Mouse (Mus musculus): ENCODE data around the gene Gart.

Gene Gart

DNA sequence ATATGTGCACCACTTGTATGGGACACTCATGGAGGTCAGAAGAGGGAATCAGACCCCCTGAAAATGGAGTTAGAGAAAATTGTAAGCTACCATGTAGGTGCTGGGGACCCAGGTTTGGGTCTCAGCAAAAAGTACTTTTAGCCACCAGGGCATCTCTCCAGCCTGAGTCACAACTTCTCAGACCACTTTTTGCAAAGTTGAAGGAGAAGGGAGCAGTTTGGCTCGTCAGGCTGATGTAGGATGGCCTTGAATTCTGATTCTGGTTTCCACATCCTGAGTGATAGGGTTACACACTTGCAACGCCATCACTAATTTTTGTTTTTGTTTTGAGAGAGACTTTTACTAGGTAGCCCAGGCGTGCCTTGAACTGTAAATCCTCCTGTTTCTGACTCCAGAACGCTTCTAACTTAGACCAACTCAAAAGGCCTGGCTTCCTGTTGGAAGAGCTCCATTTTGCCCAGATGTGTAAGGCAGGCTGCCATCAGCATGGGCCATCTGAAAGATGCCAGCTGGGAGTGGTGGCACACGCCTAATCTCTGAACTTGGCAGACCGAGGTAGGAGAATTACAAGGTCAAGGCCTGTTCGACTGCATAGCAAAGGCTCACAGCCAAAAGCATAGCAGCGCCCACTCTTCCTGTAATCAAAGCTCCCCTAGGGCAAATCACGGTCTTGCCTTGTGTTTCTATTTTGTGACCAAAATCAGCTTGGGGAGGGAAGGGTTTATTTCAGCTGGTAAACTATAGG is 37.1 kb downstream of the Gart start:
- DNase-seq (ENCODE audit: low read depth, low spot score): no peak

- DNase-seq (ENCODE audit: low read depth, low spot score): no peak
Measured at GRCm38 (mm10) chr16:91606958-91607357, 39.8 kb downstream of the Gart start.

DNA sequence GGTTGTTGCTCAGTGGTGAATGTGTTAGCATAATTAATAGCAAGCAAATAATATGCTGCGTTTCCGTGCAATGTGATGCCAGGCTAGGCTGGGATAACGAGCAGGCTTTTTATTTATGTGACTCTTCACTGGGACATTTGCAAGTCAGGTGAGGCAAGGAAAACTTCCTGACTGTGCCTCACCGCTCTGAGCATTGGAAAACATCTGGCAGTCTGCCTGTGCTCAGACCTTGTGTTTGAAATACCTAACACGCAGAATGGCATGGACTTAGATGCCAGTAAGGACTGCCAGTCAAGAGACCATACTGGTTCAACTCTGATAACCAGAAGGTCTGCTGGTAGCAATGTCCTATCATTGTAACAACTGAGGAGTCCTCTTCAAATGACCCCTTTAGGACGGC is 41.6 kb downstream of the Gart start:
- DNase-seq (ENCODE audit: low read depth, low spot score): no peak

GRCm38 (mm10) chr16:91601693-91602092 is 45.1 kb downstream of the Gart start:
- DNase-seq (ENCODE audit: low read depth, low spot score): no peak

- DNase-seq (ENCODE audit: low read depth, low spot score): no peak
Measured at GRCm38 (mm10) chr16:91601081-91601480, 45.7 kb downstream of the Gart start.

DNA sequence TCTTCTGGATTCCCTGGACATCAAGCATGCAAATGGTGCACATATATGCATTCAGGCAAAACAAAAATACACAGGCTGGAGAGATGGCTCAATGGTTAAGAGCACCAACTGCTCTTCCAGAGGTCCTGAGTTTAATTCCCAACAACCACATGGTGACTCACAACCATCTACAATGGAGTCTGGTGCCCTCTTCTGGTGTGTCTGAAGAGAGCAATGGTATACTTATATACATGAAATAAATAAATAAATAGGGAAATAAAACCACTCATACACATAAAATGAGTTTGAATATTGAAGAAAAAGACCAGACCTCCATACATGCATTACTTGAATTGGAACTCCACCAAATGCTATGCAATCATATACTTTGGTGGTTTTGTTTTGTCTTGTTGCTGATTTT is 47.5 kb downstream of the Gart start:
- DNase-seq (ENCODE audit: low read depth, low spot score): no peak

DNA sequence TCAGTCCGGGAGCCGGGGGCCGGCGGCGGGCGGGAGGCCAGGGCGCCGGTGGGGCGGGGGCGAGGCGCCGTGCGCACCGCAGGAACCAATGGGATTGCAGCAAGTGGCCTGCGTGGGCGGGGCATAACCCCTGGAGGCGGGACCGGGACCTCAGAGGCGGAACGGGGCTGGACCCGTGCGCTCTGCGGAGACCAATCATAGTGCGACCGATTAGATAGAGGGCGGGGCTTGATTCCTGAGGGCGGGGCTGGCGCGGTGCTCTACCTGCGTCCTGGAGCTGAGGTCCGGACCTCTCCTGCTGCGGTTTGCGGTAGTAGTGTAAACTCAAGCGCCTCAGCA is 49.1 kb downstream of the Gart start, which contains the start of gene Tmem50b:
Gene Tmem50b (minus strand): TSS at position 129 of the 339 bp plus-strand sequence.
- peak; percentile 96 for DNase-seq (ENCODE audit: low read depth, low spot score)

DNA sequence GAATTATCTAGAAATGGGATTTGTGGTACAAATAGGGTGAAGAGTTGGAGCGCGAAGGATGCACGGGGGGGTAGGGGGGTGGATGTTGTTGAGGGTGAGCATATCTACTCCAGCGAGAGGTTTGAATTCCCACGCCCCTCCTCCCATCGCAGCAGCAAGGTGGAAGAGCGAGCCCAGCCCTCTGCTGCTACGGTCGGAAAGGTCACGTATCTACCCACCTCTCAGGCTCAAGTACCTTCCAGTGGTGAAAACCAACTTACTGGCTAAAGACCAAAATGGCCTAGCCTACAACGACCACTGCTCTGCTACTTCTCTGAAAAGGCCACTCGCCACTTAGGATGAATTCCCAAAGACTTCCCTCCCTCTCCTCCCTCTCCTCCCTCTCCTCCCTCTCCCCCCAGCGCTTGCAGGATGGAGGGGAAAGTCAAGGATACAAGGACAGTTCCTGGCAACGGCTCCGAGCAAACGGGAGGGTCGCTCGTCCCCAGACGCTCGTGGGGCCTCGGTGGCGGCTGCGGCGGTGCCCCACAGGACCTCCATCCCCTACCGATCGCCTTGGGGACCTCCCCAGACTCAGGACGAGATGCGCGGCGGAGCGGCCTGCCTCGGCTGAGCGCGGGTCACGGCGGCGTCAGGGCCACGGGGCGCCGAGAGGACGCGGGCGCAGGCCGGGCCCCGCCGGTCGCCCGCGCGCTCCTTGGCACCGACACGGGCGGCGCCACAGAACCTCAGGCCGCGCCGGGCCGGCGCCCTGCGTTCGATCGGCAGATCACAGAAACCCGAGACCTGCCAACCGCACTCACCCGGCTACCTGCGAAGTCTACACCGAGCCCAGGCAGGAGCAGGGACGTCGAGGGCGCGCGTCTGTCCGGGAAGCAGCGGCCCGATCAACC is 49.7 kb downstream of the Gart start:
- no peak for DNase-seq (ENCODE audit: low read depth, low spot score)

- DNase-seq (ENCODE audit: low read depth, low spot score): no peak
Measured at GRCm38 (mm10) chr16:91596397-91596778, 50.4 kb downstream of the Gart start.

GRCm38 (mm10) chr16:91595076-91595475 is 51.7 kb downstream of the Gart start:
- peak; percentile 46 for DNase-seq (ENCODE audit: low read depth, low spot score)

DNA sequence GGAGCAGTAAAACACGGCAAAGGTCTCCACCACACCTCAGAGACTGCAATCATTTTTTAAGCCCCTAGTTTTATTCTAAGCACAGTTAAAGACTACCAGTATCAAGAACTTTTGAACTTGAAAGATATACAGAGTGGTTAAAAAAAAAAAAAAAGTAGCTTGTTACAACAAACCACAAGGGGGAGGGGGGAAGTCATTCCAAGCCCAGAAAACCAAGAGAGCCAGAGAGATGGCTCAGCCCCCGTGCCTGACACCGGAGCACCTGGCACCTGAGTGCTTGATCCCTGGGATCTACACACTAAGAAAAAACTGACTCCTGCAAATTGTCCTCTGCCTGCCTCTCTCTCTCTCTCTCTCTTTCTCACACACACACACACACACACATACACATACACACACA is 53.5 kb downstream of the Gart start:
- DNase-seq (ENCODE audit: low read depth, low spot score): no peak

GRCm38 (mm10) chr16:91592162-91592561 is 54.6 kb downstream of the Gart start:
- DNase-seq (ENCODE audit: low read depth, low spot score): no peak

GRCm38 (mm10) chr16:91588703-91589102 is 58.0 kb downstream of the Gart start:
- DNase-seq (ENCODE audit: low read depth, low spot score): no peak

DNA sequence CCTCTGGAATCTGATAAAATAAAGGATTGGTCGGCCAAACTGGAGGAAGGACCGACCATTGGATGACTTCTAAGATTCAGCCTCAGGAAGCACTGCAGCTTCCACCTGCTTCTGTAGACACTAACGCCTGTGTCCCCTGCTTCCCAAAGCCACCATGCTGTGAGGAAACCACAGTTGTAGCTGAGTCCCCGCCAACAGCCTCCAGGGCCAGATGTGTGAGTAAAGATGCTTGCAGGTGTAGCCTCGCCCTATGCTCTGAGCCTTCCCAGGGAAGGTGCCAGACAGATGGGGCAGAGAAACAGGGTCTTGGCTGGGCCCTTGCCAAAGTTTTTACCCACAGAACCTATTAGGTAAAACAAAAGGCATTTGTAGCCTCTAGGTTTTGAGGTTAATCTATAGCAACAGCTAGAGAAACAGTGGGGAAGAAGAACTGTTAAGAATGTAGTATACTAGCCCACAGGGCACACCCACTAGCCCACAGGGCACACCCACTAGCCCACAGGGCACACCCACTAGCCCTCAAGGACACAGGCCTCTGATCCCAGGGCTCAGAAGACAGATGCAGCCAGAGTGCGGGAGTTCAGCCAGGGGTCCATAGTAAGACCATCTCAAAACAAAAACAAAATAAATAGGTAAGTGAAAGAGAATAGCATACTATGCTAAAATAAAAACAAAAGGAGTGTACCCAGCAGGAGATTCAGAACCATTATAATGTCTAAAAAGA is 58.9 kb downstream of the Gart start:
- DNase-seq (ENCODE audit: low read depth, low spot score): no peak

DNA sequence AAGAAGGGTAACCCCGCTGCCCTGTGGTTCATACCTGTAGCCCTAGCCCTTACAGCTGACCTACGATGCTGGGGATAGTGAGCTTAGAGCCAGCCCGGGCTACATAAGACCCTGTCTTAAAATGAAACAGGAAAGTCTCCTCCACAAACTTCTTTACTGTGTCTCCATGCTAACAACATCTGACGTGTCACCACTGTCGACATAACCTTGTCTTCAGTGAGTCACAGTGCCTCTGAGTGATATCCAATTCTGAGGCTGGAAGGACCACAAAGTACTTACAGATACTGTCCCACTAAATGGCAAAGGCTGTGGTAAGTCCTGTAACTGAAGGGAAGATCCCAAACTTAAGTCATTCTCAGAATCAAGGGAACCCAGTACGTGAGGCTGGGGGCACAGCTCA is 60.5 kb downstream of the Gart start:
- DNase-seq (ENCODE audit: low read depth, low spot score): no peak

GRCm38 (mm10) chr16:91585617-91586016 is 61.1 kb downstream of the Gart start:
- no peak for DNase-seq (ENCODE audit: low read depth, low spot score)

GRCm38 (mm10) chr16:91582307-91582706 is 64.4 kb downstream of the Gart start:
- DNase-seq (ENCODE audit: low read depth, low spot score): no peak

- no peak for DNase-seq (ENCODE audit: low read depth, low spot score)
Measured at GRCm38 (mm10) chr16:91578980-91579720, 67.6 kb downstream of the Gart start.

DNA sequence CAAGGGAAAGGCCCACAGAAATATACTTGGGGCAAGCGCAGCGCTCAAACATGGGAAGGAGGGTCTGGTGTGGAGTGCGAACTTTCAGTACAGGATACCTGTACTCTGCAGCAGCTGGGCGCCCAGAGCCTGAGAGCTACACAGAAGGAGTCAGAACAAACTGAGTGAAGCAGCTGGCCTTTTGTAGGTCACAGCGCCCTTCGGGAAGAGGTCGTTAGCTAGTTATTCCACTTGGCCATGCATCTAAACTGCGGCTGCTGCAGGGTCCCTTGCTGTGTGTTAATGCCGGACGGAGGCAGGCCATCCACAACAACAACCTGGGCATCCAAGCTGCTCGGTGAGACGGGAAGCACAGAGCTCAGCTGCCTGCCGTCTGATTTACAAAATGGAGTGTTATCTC is 71.6 kb downstream of the Gart start:
- no peak for DNase-seq (ENCODE audit: low read depth, low spot score)

Measured in skeletal muscle tissue, adult 2 months (tissue).